Mouse (Mus musculus): ENCODE measurements at regions not wholly inside any gene's neighbourhood (a gene's known extent, or its start where the extent isn't known, plus 50 kb on each side); places are given as distances from the start of the nearest gene placed in this dataset.

DNA sequence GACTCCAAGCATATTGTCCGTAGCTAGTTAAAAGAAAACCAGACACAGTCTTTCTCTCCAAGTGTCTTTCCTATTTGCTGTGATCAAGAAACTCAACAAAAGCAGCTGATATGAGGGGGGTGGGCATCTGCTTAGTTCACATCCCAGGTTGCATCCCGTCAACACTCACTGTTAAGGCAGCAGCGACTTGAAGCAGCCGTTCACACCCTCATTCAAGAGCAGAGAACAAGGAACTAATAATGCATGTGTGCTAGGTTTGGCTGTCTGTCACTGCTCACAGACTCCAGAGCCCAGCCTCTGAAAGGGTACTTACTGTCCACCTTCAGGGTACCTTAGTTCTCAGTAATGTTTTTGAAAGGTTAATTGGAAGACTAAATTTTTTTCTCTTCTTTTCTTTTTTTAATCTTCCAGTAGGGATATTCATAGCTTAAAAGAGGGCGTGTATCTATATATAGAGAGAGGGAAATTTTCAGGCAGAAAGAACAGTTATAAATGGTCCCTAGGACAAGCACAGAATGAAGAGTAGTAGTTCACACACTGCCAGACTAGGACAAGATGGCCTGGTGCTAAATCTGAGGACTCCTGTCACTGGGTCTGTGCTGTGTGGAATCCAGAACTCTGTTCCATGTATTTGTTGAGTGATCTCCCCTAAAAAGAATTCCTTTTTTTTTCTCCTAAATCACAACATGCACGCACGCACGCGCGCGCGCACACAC is 199.1 kb upstream of the BB014433 start:
- no peak for DNase-seq

- no peak for DNase-seq
Measured at GRCm38 (mm10) chr8:15235410-15235809, 189.5 kb upstream of the BB014433 start.

DNA sequence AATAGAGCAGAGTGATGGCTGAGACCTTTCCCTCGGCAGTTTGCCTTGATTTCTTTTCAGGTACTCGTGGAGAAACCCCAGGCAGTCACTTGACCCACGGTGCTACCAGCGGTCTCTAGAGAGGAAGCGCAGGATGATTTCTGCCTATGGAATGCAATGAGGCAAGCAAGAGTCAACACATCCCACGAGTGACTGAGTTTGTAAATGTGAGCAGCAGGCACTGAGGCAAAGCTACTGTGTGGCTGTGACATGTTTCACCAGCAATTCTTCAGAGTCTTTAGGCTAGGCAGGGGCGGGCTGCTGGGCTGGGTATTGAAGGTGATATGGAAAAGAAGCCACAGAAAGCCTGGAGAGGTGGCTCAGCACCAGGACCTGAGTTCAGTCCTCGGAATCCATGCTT is 187.4 kb upstream of the BB014433 start:
- DNase-seq = no peak

DNA sequence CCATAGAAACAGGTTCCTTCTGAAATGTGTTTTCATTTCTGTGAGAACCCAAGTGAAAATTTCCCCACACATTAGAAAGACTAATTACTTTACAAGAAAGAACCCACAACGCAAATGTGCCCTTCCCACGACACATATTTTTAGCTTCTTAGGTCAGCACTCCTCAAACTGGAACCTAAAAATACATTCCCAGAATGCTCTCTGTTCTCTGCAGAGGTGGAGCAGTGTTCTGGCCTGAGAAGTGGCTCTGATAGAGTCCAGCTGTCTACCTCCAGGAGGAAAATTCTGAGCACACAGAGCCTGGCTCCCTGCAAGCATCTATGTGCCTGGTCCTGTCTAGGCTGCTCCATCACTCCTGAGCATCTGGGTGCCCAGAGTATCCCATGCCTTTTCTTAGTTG is 184.3 kb upstream of the BB014433 start:
- no peak for DNase-seq

GRCm38 (mm10) chr8:15221211-15221912 is 175.5 kb upstream of the BB014433 start:
- peak; percentile 45 to 62 for DNase-seq

DNA sequence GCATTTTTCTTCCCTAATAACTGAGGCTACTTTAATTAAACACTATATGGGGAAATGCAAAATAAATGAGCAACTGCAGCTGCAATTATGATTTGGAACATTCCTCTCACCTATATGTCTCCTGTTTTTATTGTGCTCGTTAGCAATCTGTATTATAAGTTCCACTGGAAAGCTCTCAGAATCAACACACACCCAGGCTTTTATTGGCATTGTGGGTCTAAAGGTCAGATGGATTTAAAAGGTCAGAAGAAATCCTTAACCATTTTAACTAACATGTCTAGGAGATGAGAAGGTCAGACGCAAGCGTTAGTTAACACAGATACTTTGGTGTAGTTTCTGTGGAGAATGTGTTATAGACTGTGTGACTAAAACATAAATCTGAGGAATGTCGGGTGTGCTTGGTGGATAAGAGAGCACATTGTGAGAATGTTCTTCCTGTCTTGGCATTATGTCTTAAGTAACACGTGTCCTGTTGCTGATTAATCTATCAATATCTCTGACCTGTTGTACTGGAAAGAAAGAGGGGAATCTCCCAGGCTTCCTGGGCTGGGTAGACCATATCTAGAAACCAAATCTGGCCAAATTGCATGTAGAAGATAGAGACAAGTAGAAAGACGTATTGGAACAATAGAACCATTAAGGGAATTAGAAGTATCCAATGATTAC is 164.1 kb upstream of the BB014433 start:
- no peak for DNase-seq

DNA sequence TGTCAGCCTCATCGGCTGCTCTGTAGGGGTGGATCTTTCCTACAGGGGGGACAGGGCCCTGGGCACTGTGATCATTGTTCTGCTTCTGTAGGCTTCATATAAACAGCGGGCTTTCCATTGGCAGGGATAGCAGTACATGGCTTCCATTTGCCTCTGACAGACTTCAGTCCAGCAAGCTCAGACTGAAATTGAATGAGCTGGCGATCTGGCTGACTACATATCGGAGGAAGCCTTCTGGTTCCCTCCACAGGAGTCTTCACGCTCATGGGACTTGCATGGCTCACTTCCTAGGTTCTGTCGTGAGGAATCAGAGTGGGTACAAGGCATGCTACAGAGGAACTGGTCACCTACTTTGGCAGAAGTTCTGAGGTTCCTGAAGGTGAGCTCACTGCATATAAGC is 155.7 kb upstream of the BB014433 start:
- peak in 1 of 2 experiments; percentile 5 for DNase-seq

DNA sequence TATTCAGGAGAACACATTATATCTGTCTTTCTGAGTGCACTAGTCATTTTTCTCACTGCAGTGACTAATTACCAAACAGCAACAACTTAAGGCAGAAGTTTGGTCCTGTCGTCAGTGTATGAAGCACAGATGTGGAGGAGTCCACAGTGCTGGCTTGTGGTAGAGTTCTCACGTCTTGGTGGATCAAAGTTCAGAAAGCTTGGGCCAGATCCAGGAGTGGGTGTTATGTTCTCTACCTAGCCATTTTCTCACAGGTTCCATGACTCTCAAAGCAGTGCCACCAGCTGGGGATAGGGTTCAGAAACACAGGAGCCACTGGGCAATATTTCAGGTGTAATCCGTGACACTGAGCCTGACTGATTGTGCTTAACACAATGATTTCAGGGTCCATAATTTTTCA is 144.8 kb upstream of the BB014433 start:
- DNase-seq = no peak

DNA sequence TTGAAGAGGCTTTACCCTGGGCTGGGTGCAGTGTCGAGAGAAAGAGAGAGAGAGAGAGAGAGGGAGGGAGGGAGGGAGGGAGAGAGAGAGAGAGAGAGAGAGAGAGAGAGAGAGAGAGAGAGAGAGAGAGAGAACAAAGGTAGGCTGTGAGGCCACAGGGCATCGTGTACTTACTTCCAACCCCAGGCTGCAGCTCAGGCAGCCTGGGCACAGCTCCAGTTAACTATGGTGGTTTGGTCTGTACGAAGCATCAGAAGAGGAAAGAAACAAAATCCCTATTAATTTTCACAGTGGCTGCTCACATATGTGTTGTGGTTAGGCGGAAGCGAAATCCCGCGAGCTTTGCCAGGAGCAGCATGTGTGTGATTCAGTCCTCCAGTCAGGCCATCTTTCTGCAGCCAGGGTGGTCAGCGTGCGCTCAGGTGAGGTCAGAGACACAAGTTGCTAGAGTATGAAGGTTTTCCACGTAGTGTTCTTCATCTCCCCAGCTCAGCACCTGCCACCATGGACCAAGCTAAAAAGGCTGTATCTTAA is 143.3 kb upstream of the BB014433 start:
- no peak for DNase-seq

All from cerebellum, adult 18-20 months (tissue).